Mouse (Mus musculus) G1E-ER4 (cell line): ENCODE measurements around the gene Rptor. TPM values are rescaled to one million over a fixed set of nuclear protein-coding genes. Genes with fewer than 3 reads are reported as not detected.
A peak's percentile ranks its signal among the peaks of the same experiment; 100 is the strongest.

ENCODE experiments used
- GATA1 ChIP-seq: IDR thresholded peaks from one replicate; pipeline ENCODE4 v1.8.0; 2012; ENCODE audit warnings: low read length, inconsistent platforms
- polyA plus RNA-seq: library from polyadenylated mRNA; stranded (reverse); fragments of >175 nt; gene quantifications from 2 replicates; pipeline ENCODE4 v1.2.3, GENCODE M21; 2012

Rptor gene
- polyA plus RNA-seq, 1 experiment, result 69.4 TPM

DNA sequence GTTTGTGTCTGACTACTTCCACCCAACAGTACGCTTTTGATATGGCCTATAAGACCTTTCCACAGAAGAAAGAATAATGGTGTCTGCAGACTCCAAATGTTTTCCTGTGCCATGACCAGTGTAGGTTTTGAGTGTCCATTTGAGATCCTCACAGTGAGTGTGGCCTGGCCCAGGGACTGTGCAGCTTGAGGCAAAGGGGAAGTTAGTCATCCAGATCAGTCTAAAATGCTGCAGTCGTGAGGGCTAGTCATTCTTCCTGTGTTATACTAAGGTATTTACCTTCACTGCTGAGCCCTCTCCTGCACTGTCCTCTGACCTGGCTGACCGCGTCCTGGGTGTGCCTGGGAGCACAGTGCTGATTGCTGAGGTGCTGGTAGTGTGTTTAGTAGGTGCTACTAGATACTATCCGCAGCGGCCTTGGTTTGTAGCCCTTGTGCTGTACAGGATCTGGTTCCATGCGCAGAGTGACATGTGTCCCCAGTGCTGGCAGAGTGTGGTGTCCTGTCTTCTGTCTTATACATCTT lies 211.4 kb downstream of the Rptor start:
- no peak for TF ChIP-seq GATA1

DNA sequence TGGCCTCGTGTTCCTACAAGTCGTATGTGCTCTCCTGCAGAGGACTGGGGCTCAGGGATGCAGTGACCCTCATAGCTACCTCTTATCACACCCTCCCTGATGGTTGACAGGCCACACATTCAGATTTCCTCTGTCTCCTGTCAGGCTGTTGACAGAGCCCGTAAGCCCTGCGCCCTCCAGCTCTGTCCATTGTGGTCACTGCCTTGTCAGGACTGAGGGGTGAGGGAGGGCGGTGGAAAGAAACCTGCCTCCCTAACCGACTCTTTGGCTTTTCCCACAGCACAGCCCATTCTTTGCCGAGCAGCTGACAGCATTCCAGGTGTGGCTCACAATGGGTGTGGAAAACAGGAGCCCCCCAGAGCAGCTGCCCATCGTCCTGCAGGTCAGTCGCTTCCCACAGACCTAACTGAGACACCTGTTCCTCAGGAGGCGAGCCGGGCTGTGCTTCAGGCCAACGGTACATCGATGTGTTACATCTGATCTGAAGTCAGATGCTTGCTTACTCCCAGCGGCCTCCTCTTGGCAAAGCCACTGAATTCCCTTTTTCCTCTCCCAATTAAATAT lies 214.2 kb downstream of the Rptor start:
- TF ChIP-seq GATA1, result no peak

DNA sequence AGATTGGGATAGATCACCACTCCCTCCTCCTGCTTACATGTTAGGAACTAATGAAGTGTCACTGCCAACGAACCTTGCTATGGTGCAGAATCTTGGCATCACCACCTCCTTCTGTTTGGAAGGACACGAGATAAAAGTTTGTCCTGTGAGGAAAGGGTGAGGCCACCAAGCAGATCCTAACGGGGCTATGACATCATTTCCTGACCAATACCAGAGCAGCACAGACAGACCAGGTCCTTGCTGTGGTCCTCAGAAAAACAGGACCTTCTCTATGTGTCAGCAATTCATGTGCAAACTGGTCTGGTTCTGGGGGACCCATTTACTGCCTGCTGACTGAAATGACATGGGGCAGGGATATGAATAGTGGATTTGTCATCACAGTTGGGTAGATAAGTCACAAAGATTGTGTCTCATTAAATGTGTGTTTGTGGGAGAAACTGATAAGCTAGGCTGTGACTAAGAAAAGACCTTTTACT lies 214.7 kb downstream of the Rptor start:
- peak; percentile 77 for TF ChIP-seq GATA1

DNA sequence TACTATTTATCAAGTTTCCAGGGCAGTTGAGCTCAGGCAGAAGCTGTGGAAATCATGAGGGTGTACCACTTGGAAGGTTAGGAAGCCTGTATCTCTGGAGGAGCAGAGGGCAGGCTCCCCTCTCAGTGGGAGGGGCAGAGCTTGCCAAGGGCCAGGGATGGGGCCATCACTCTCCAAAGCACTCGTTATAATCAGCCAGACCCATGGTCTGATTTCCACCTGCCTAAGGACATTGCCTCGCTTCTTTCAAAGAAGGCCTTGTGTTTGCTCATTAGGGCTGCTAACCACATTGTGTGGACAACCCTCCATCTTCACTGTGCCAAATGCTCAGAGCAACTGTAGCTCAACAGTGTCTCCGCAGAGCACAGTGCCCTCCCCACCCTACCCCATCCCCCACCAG lies 215.2 kb downstream of the Rptor start:
- no peak for TF ChIP-seq GATA1

DNA sequence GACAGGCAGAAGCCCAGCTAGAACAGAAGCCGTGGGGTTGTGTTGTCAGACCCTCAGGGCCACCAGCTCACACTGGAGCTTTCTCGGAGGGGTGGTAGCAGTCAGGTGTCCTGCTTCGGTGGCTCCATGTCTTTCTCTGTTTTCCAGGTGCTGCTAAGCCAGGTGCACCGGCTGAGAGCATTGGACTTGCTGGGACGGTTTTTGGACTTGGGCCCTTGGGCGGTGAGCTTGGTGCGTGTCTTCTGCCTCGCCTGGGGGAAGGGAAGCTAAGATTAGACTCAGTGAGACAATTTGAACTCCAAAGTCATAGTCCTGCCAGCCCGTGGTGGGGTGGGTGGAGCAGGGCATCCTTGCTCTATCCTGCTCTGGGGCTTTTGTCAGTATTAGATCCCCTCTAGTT lies 218.8 kb downstream of the Rptor start:
- no peak for TF ChIP-seq GATA1

DNA sequence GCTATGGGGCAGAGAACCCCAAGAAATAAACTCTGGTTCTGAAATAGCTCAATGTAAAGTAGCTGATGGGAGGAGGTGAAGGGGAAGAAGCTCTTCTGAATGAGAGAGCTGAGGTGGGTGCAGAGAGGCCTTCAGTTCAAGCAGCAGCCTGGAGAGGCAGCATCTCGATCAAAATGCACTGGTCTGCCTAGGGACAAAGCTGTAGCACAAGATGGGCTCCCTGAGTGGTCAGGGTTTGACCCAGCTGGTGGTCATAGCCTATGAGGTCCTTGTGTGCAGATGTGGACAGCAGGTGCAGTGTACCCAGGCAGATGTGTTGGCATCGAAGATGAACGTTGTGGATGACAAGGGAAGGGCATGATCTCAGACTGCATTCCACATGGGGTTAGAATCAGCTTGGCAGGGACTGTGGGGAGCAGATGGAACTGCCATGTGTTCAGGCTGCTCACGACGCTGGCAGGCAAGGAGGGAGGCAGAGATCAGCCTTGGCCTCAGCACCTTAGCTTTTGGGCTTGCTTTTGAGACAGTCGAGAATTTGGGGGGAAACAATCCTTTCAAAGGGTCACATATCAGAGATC lies 221.5 kb downstream of the Rptor start:
- TF ChIP-seq GATA1, result no peak

DNA sequence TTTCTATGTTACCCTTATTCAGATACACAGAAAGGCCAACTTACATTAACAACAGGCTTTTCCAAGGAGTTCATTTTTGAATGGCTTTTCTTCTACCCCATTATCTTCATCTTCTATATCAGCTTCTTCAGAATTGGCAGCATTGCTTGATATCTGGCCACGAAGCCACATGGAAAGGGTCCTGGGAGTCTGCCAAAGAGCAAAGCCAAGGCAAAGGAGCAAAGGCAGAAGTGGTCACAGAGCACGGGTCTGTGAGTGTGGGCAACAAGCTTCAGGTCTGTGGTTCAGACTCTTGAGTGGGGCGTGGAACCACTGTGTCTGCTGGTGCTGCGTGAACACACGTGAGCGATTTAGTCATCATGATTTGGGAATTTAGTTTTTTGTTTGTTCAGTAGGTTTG lies 223.1 kb downstream of the Rptor start:
- no peak for TF ChIP-seq GATA1

DNA sequence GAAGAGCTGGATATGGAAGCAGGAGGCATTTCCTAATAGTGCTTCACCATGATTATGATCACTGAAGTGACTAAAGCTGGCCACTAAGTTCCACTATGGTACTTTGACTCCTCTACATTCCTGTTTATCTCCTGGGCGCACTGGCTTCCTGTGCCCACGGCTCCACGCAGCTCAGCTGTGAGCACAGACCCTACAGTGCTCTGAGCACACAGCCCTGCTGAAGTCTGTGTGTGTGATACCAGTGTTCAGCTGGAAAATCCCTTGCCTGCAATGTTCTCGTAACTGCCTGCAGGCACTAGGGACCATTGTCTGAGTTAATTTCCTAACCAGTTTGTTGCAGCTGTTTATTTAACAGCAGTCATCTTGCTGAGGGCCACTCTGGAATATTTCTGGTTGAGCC lies 223.5 kb downstream of the Rptor start:
- no peak for TF ChIP-seq GATA1

DNA sequence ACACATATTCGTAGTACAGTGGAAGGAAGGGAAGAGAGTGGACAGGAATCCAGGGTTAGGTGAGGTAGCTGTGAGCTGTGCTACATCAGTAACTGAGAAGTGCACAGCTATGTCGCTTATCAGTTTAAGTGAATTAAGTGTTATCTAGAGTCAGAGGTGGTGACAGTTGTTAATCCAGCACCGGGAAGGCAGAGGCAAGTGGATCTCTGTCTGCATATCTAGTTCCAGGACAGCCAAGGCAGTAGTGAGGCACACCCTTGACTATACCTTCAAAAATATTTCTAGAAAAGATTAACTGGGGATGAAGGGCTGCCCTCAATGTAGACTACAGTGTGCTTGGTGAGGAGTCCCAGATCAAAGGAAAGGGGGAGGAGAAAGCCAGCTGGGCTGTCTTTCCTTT lies 226.4 kb downstream of the Rptor start:
- no peak for TF ChIP-seq GATA1

DNA sequence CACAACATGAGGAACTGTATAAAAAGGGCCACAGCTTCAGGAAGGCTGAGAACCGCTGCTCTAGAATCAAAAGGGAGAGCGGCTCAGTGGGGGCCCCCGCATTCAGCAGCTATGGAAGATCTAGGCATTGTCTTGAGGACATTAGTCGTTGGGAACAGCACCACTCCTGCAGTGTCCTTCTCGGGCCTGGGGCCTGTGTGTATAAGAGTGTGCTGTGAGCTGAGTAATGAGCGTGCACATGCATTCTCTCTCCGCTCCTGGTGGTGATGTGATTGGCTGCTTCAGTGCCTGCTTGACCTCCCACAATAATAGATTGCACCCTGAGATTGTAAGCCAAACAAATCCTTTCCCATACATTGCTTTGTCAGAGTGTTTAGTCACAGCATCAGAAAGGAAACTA lies 229.0 kb downstream of the Rptor start:
- TF ChIP-seq GATA1, result no peak

DNA sequence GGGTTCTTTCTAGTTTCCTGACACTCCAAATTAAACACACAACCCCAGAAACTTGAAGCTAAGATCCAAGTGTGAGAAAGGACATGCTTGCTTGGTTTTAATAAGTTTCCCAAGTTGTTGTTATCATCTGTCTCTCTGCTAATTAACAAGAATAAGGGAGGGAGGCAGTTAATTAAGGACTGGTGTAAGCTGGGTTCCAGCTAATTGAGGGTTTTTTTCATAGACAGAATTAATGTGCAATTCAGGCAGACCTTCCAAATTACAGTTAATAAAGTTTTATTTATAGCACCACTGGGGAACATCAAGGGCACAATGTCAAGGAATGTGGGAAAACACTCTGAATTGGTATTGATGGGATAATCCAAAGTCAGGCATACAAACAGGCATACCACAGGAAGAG lies 230.6 kb downstream of the Rptor start:
- TF ChIP-seq GATA1, result no peak

DNA sequence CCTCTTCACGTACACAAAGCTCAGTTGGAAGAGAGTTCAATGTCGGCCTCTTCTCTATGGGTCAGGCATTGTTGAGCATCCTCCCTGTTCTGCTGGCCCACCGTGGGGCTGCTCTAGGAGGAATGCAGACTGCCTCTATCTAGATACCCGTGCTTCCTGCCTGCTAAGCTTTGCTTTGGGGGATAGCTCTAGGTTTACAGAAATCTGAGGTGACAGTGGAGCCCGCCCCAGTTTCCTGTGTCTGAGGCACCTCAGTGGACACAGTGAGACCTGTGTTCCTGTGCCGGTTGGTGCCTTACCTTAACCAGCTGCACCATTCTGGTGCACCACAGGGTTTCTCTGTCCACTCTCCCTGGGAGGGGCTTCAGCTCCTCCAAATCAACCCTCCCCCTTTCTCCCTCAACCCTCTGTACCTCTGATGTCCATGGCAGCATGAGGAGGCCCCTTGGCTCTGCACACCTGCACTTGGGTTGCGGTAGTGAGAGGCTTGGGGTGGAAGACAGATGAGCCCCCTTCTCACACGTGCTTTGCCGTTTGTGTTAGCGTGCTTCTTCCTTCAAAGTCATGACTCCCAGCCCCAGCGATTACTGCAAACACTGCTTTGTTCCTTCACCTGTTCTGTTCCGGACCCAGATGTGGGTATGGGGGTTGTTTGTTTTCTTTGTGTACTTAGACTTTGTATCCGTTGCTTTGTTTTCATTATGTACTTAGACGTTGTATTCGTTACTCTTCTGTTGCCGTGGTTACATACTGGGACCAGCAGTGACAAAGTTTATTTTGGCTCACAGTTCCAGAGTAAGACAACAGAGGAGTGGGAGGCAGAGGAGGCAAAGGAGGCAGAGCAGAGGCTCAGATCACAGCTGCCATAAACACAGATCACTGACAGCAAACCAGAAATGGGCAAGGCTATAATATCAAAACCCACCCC lies 231.4 kb downstream of the Rptor start:
- no peak for TF ChIP-seq GATA1

DNA sequence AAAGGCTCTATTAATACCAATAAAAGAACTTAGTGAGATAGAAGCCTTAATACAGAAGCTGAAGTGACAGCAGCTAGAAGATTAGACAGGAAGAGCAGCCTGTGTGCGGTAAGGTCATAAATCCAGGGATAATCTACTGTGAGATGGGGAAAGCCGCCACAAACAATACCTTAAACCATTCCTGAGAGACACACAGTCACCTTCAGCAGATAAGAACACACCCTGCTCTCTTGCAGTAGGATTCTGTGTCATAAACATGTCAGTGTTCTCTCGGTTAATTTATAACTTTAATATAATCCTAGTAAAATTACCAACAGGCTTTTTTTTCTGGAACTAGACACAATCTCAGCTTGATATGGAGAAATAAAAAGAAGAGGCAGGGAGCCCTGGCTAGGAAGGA lies 233.6 kb downstream of the Rptor start:
- no peak for TF ChIP-seq GATA1

DNA sequence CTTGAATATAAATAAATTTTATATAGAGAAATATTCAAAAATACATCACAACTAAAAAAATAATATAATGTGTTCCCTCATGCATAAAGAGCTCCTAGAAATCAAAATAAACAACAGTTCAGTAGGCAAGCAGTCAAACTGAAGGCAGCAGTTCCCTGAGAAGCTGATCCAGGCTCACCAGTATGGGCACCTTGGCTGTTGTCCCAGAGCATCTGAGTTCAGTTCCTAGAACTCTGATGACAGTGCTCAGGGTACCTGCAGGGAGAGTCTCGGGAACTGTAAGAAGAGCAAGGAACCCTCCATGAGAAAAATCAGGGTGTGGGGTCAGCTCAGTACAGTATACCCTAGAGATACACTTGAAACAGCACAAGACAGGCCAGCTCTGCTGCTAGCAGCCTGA lies 235.1 kb downstream of the Rptor start:
- no peak for TF ChIP-seq GATA1

DNA sequence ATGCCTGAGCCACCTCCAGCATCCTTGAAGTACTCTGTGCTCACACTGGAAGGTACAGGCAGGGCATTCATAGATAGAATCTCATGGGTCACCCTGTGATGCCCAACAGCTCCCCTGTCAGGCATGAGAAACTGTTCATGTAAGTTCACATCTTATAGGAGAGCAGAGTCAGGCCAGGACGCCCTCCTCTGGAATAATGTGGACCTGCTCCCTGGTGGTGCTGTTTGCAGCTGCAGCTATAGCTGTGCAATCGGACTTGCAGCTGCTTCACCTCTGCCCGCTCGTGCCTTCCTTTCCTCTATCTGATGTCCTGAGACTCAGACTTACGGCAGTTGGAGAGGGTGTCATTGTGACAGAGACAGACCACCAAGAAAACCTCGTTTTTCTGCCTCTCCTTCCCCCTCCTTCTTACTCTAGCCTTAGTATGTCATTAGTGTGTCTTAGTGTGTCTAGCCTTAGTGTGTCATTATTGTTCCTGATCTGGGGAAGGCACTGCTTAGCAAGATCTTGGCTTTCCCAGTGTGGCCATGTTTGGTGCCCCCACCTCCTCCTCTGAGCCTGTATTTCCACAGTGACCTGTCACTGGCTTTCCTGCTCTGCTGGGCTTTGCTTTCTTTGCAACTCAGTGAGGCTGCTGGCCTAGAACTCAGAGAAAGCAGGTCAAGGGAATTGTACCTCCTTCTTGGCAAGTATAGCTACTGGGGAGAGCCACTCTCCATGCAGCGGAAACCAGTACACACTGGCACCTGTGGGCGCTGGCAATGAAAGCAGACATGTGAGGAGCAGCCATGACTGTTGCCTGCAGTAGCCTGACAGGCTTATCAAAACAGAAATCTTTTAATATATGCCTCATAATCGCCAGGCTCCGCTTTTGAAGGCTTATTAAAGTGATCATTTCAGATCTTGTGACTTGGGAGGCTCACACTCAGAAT lies 237.0 kb downstream of the Rptor start:
- no peak for TF ChIP-seq GATA1

DNA sequence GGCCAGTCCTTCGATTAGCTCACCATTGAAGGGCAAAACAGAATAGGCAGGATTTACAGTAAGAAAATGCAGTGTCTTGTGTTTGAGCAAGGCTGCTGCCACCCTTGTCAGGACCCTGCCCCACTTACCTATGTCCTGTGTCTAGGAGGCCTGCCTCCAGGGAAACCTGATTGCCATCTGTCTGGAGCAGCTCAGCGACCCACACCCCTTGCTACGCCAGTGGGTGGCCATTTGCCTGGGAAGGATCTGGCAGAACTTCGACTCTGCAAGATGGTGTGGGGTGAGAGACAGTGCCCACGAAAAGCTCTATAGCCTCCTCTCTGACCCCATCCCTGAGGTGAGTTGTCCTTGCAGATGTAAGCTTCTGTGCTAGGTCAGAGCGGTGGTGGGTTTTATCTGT lies 243.9 kb downstream of the Rptor start:
- no peak for TF ChIP-seq GATA1
